Mouse (Mus musculus) midbrain, embryonic 16.5 days (tissue): ENCODE measurements around the gene Ncoa5. TPM values are rescaled to one million over a fixed set of nuclear protein-coding genes. Genes with fewer than 3 reads are reported as not detected.

Experiments used
- ATAC-seq: fragments of 200-750 bp; cut with Nextera tagmentation; 2 replicates; pipeline ENCODE4 v1.8.0; 2017; ENCODE audit warnings: moderate TSS enrichment
- H3K27ac ChIP-seq: fragments of 300-500 bp; sonication (generic); 2 replicates; pipeline ENCODE4 v1.5.1; 2014; ENCODE audit warnings: mild to moderate bottlenecking, low read length, mixed read lengths
- H3K27me3 ChIP-seq: fragments of 300-500 bp; sonication (generic); 2 replicates; pipeline ENCODE4 v1.6.1; 2014; ENCODE audit warnings: low read depth, low read length, mixed read lengths; ENCODE audit not compliant: control insufficient read depth, insufficient read depth
- H3K36me3 ChIP-seq: fragments of 300-500 bp; sonication (generic); 2 replicates; pipeline ENCODE4 v1.6.1; 2014; ENCODE audit warnings: mild to moderate bottlenecking, low read length, moderate library complexity, mixed read lengths; ENCODE audit not compliant: control insufficient read depth, insufficient read depth
- H3K4me1 ChIP-seq: fragments of 300-500 bp; sonication (generic); 2 replicates; pipeline ENCODE4 v1.6.1; 2014; ENCODE audit warnings: mild to moderate bottlenecking, low read length, mixed read lengths; ENCODE audit not compliant: control insufficient read depth, insufficient read depth
- H3K4me2 ChIP-seq: fragments of 300-500 bp; sonication (generic); 2 replicates; pipeline ENCODE4 v1.6.1; 2014; ENCODE audit warnings: mild to moderate bottlenecking, low read length, mixed read lengths
- H3K4me3 ChIP-seq: fragments of 300-500 bp; sonication (generic); 2 replicates; pipeline ENCODE4 v1.5.1; 2014; ENCODE audit warnings: low read depth, mild to moderate bottlenecking, low read length, moderate library complexity, mixed read lengths
- H3K9ac ChIP-seq: fragments of 300-500 bp; sonication (generic); 2 replicates; pipeline ENCODE4 v1.6.1; 2014; ENCODE audit warnings: low read depth, low read length, mixed read lengths
- H3K9me3 ChIP-seq: fragments of 300-500 bp; sonication (generic); replicated peaks from 2 replicates; pipeline ENCODE4 v1.6.1; 2014; ENCODE audit warnings: mild to moderate bottlenecking, low read length, mixed read lengths; ENCODE audit not compliant: control insufficient read depth, poor library complexity, severe bottlenecking
- WGBS: fragments of 180-500 bp; shearing (Covaris S2); extraction: QIAGEN DNeasy Blood & Tissue Kit; methylation state at CpG from one replicate; pipeline ENCODE4 v1.1.7; 2014; 5-methylcytosine and 5-hydroxymethylcytosine counted together
- polyA plus RNA-seq: library from polyadenylated mRNA; unstranded; fragments of >200 nt; fragmentation: Nextera tagmentation; extraction: Ambion mirVana; gene quantifications from 2 replicates; pipeline ENCODE4 v1.2.1, GENCODE M21; 2015

Ncoa5 gene
- polyA plus RNA-seq, 1 experiment from 2014 or later: 105 TPM

- no peak within 1 kb of the TSS for H3K27ac ChIP-seq
- no peak within 1 kb of the TSS for H3K9ac ChIP-seq
- peak within 1 kb of the TSS; percentile 30 for H3K4me2 ChIP-seq
- 12% methylated on average over 25 of the region's 25 CpGs for WGBS
- no peaks in the 10 kb centered on the region for H3K36me3 ChIP-seq
- peaks cover 12% of the 10 kb centered on the region for H3K4me1 ChIP-seq
- H3K4me3 ChIP-seq: peak within 1 kb of the TSS; percentile 9; the same call in 1 of the 2 replicates
- peaks cover 3% of the 10 kb centered on the region for H3K27me3 ChIP-seq
- no peaks in the 10 kb centered on the region for H3K9me3 ChIP-seq
- ATAC-seq: 0 out of 2 replicates have a peak, but pooled peaks have one; percentile 32
These were observed 20.5 kb upstream of the Ncoa5 start, which contains the start of gene Cd40 for GRCm38 (mm10) chr2:165054888-165055852. Gene Cd40 (plus strand): TSS chr2:165055627.

GRCm38 (mm10) chr2:165051566-165051965, 16.9 kb upstream of the Ncoa5 start:
- peaks cover 3% of the 10 kb centered on the region for H3K27me3 ChIP-seq
- 15% methylated on average over 11 of the region's 11 CpGs for WGBS
- peak overlapping the region; percentile 81 for H3K27ac ChIP-seq
- H3K36me3 ChIP-seq: no peaks in the 10 kb centered on the region
- no peak overlapping the region for H3K4me3 ChIP-seq
- H3K9ac ChIP-seq: no peak overlapping the region
- no peak overlapping the region for H3K4me2 ChIP-seq
- no peaks in the 10 kb centered on the region for H3K9me3 ChIP-seq
- peaks cover 12% of the 10 kb centered on the region for H3K4me1 ChIP-seq
- peak; percentile 50; the same call in 1 of the 2 replicates for ATAC-seq

DNA sequence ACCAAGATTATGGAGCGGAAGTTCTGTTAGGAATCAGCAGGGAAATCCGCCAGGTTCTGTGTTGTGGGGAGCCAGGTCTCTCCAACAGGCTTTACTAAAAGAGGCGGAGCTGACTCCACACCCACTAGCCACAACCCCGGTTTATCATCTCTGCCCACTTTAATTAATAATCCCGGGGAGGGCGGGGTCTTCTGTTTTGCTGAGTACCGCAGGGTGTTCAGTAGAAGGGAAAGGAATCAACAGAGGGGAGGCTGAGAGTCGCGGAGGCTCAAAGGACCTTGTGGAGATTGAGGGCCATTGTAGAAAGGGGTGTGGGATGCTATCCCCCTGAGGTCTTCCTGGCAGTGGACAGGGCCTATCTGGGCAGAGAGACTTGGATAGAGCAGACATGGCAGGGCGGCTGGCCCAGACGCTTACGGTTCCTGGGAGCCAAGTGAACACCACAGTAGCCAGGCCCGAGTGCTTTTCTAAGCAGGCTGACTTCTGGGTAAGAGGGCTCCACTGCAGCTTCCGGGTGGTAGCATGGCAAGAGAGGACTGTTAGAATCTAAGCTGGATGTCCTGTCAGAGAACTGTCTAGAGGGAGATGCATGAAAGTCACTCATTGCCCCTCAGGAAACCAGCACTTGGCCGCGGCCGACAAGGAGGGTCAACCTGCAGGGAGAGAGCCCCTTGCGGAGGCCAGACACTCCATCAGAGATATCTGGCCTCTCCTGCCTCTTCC, 16.3 kb upstream of the Ncoa5 start:
- Histone ChIP-seq H3K4me2 (no peak overlapping the region), H3K9ac (no peak overlapping the region), H3K27ac (peak overlapping the region; percentile 81), H3K27me3 (peaks cover 3% of the 10 kb centered on the region), H3K4me3 (no peak overlapping the region), H3K4me1 (peaks cover 12% of the 10 kb centered on the region), H3K9me3 (no peaks in the 10 kb centered on the region), H3K36me3 (no peaks in the 10 kb centered on the region)
- peak; percentile 21; the same call in 1 of the 2 replicates for ATAC-seq
- 55% methylated on average over 18 of the region's 18 CpGs for WGBS

DNA sequence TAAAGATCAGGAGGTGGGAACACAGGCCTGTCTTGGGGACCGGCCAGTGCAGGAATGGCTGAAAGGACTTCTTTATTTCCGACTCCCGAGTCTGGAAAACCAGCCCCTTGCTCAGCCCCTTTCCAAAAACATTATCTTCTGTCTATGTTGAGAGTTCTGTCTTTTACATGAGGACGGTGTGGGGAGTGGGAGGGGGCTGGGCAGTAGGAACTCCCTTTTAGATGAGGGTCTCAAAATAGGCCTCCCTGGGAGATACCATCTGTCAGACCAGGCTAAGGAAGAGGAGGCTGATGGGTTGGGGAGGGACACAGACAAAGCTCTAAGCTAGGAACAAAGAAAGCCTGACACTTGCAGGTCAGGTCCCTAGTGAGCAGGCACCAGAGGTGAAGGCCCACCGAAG, 14.4 kb upstream of the Ncoa5 start:
- Histone ChIP-seq H3K9ac (no peak overlapping the region), H3K4me1 (peaks cover 12% of the 10 kb centered on the region), H3K27me3 (no peaks in the 10 kb centered on the region), H3K4me2 (no peak overlapping the region), H3K36me3 (no peaks in the 10 kb centered on the region), H3K27ac (no peak overlapping the region), H3K9me3 (no peaks in the 10 kb centered on the region), H3K4me3 (no peak overlapping the region)
- WGBS: 48% methylated on average over 5 of the region's 5 CpGs
- ATAC-seq: no peak

- no peak overlapping the region for H3K9ac ChIP-seq
- H3K27me3 ChIP-seq: no peaks in the 10 kb centered on the region
- 53% methylated on average over 2 of the region's 2 CpGs for WGBS
- H3K4me3 ChIP-seq: no peak overlapping the region
- H3K9me3 ChIP-seq: no peaks in the 10 kb centered on the region
- H3K4me1 ChIP-seq: peaks cover 11% of the 10 kb centered on the region
- H3K4me2 ChIP-seq: no peak overlapping the region
- peak overlapping the region; percentile 62 for H3K27ac ChIP-seq
- H3K36me3 ChIP-seq: no peaks in the 10 kb centered on the region
- 0 out of 2 replicates have a peak, but pooled peaks have one; percentile 22 for ATAC-seq
These were observed 9.1 kb upstream of the Ncoa5 start for GRCm38 (mm10) chr2:165043729-165044128.

GRCm38 (mm10) chr2:165043090-165043636, 8.5 kb upstream of the Ncoa5 start:
- H3K4me1 ChIP-seq: peaks cover 11% of the 10 kb centered on the region
- under 1% methylated on average over 17 of the region's 17 CpGs for WGBS
- peak; percentile 70 for ATAC-seq
- H3K9me3 ChIP-seq: no peaks in the 10 kb centered on the region
- H3K27ac ChIP-seq: peak overlapping the region; percentile 62
- no peaks in the 10 kb centered on the region for H3K36me3 ChIP-seq
- no peaks in the 10 kb centered on the region for H3K27me3 ChIP-seq
- peak overlapping the region; percentile 43 for H3K4me2 ChIP-seq
- peak overlapping the region; percentile 7; the same call in 1 of the 2 replicates for H3K4me3 ChIP-seq
- H3K9ac ChIP-seq: 0 out of 2 replicates have a peak overlapping the region, but pooled peaks have one; percentile 23

DNA sequence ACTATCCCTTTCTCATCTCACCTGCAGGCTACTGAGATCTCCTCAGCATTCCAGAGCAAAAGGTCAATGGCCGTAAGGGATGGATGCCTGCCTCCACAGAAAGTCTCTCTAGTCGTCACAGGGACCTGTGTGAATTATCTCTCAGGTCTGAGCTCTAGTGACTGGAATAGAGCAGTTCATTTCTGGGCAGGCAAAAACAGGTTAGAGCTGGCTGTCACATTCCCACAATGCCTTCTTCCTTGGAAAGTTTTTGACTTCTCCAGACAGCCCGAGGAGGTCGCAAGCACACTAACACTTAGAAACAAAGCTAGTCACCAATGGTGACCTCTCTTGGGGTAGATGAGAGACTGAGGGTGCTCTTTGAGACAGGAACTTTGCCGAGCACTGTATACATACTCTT, 7.5 kb upstream of the Ncoa5 start:
- H3K4me3 ChIP-seq: no peak overlapping the region
- H3K36me3 ChIP-seq: no peaks in the 10 kb centered on the region
- H3K4me1 ChIP-seq: peaks cover 11% of the 10 kb centered on the region
- no peak for ATAC-seq
- no peak overlapping the region for H3K4me2 ChIP-seq
- H3K9me3 ChIP-seq: no peaks in the 10 kb centered on the region
- no peak overlapping the region for H3K9ac ChIP-seq
- no peaks in the 10 kb centered on the region for H3K27me3 ChIP-seq
- no peak overlapping the region for H3K27ac ChIP-seq
- 81% methylated on average over 5 of the region's 5 CpGs for WGBS

GRCm38 (mm10) chr2:165037415-165037814, 2.7 kb upstream of the Ncoa5 start:
- no peak overlapping the region for H3K9ac ChIP-seq
- H3K27me3 ChIP-seq: no peaks in the 10 kb centered on the region
- WGBS: 71% methylated on average over 4 of the region's 4 CpGs
- H3K27ac ChIP-seq: no peak overlapping the region
- no peaks in the 10 kb centered on the region for H3K9me3 ChIP-seq
- H3K4me3 ChIP-seq: no peak overlapping the region
- no peak for ATAC-seq
- H3K4me1 ChIP-seq: peaks cover 17% of the 10 kb centered on the region
- no peaks in the 10 kb centered on the region for H3K36me3 ChIP-seq
- no peak overlapping the region for H3K4me2 ChIP-seq
